Mouse (Mus musculus) brain, adult 10 weeks (tissue): ENCODE data around the gene Tekt3. TPM values are rescaled to one million over a fixed set of nuclear protein-coding genes. Genes with fewer than 3 reads are reported as not detected.

ENCODE experiments used
- polyA plus RNA-seq: library from polyadenylated mRNA; stranded (reverse); fragments of 350-450 nt; fragmentation: Illumina TruSeq; extraction: RNeasy Lipid Tissue Mini Kit (QIAGEN cat#74804); gene quantifications from one replicate; pipeline ENCODE4 v1.2.3, GENCODE M21; 2015; ENCODE audit warnings: low read depth, low replicate concordance

Tekt3 gene
- not detected for polyA plus RNA-seq

GRCm38 (mm10) chr11:63061446-63061845 is at the start of gene Tekt3:
Gene Tekt3, plus strand, starts transcription at chr11:63061654.

GRCm38 (mm10) chr11:63128784-63129183 is 67.3 kb downstream of the Tekt3 start, which contains the start of gene Pmp22:
Gene Pmp22, plus strand, starts transcription at chr11:63128982.

Other genes starting within 250 kb of the Tekt3 start
- gene Trim16, start 241.4 kb upstream of the Tekt3 start, polyA plus RNA-seq: 2.0 TPM
- gene Fbxw10, start 214.6 kb upstream of the Tekt3 start, polyA plus RNA-seq: 0.82 TPM
- 45.8 TPM for gene Tvp23b, start 182.2 kb upstream of the Tekt3 start, polyA plus RNA-seq
- not detected for gene Cdrt4, start 110.5 kb upstream of the Tekt3 start, polyA plus RNA-seq
- gene Pmp22, start 67.3 kb downstream of the Tekt3 start, polyA plus RNA-seq: 48.4 TPM